16 mouse cellular contexts compared by ENCODE assay signal in the genomic region with DNA sequence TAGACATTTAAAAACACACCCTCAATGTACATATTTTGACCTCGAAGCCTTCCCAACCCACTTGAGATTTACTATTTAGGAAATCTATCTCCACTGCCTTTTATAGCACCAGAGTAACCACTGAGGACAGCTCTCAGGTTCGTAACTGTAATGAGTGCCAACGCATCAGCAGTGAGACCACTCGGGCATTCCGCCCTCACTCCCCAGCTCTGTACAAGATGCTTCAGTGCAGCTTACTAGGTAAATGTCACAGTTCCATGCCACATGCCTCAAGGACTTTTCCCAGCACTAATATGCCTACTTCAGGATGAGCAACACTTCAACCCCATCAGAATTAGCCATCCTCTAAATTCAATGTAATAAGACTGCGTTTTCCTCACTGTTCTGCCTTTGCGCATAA.
"Had no signal": no experiment of that assay in that cellular context is flagged by ENCODE, and none has a peak within 500 bp of the region (broad histone marks: within the 10 kb centered on the region; RNA-seq: fewer than 3 reads in every experiment).

No protein-coding gene starts in this region.

- H3K36me3 ChIP-seq: limb, embryonic 10.5 days; neural tube, embryonic 12.5 days; stomach, embryonic 15.5 days had no signal

- H3K4me3 ChIP-seq: layer of hippocampus, adult 2 months; limb, embryonic 10.5 days; liver, embryonic 15.5 days; myocyte; neural tube, embryonic 12.5 days; stomach, embryonic 15.5 days had no signal

- DNase-seq: kidney, adult 18-20 months; kidney, postnatal 10 days; kidney, postnatal 4 days; lung, adult 2 months; lung, postnatal 4 days; right cerebral cortex, postnatal 14 days; thymus, adult 2 months; thymus, postnatal 25 days had no signal

- H3K4me2 ChIP-seq: liver, embryonic 11.5 days; liver, embryonic 15.5 days; neural tube, embryonic 12.5 days; stomach, embryonic 15.5 days had no signal

- H3K27ac ChIP-seq: limb, embryonic 10.5 days; liver, embryonic 15.5 days; neural tube, embryonic 12.5 days; stomach, embryonic 15.5 days had no signal

- H3K4me1 ChIP-seq: neural tube, embryonic 12.5 days; stomach, embryonic 15.5 days had no signal

- H3K9me3 ChIP-seq: limb, embryonic 10.5 days; liver, embryonic 15.5 days; neural tube, embryonic 12.5 days; stomach, embryonic 15.5 days had no signal

- ATAC-seq: lung, postnatal 0 days had no signal

- H3K9ac ChIP-seq: liver, embryonic 15.5 days; neural tube, embryonic 12.5 days; stomach, embryonic 15.5 days had no signal

- H3K27me3 ChIP-seq: liver, embryonic 15.5 days; neural tube, embryonic 12.5 days; stomach, embryonic 15.5 days had no signal
